Mouse (Mus musculus): ENCODE results near the gene Elac2.

The Elac2 gene

GRCm38 (mm10) chr11:64978720-64979488 lies at the start of gene Elac2:
Elac2 (plus strand) TSS chr11:64979038.
- DNase-seq: peak; percentile 94 to 95

GRCm38 (mm10) chr11:64929130-64929529 lies 49.7 kb upstream of the Elac2 start:
- DNase-seq: no peak

GRCm38 (mm10) chr11:64931060-64931770 lies 47.6 kb upstream of the Elac2 start:
- no peak for DNase-seq

GRCm38 (mm10) chr11:64937226-64937625 lies 41.6 kb upstream of the Elac2 start:
- no peak for DNase-seq

- no peak for DNase-seq
Measured at GRCm38 (mm10) chr11:64941193-64941592, 37.6 kb upstream of the Elac2 start.

GRCm38 (mm10) chr11:64949782-64950181 lies 29.1 kb upstream of the Elac2 start:
- DNase-seq: no peak

- DNase-seq: no peak
Measured at GRCm38 (mm10) chr11:64956962-64957729, 21.7 kb upstream of the Elac2 start.

GRCm38 (mm10) chr11:64962629-64963028 lies 16.2 kb upstream of the Elac2 start:
- DNase-seq: no peak

- DNase-seq: no peak
Measured at GRCm38 (mm10) chr11:64968507-64968906, 10.3 kb upstream of the Elac2 start.

GRCm38 (mm10) chr11:64968939-64969342 lies 9.9 kb upstream of the Elac2 start:
- DNase-seq: no peak

GRCm38 (mm10) chr11:64971471-64971988 lies 7.3 kb upstream of the Elac2 start:
- no peak for DNase-seq

- no peak for DNase-seq
Measured at GRCm38 (mm10) chr11:64972418-64972817, 6.4 kb upstream of the Elac2 start.

- DNase-seq: no peak
Measured at GRCm38 (mm10) chr11:64979489-64979845, 629 bp downstream of the Elac2 start.

GRCm38 (mm10) chr11:64988556-64988955 lies 9.7 kb downstream of the Elac2 start:
- DNase-seq: no peak

- DNase-seq: no peak
Measured at GRCm38 (mm10) chr11:64998439-64998838, 19.6 kb downstream of the Elac2 start.

- DNase-seq: no peak
Measured at GRCm38 (mm10) chr11:64999685-65000084, 20.8 kb downstream of the Elac2 start.

- DNase-seq: no peak
Measured at GRCm38 (mm10) chr11:65001729-65002128, 22.9 kb downstream of the Elac2 start.

GRCm38 (mm10) chr11:65003611-65004010 lies 24.8 kb downstream of the Elac2 start:
- DNase-seq: no peak

GRCm38 (mm10) chr11:65004836-65005235 lies 26.0 kb downstream of the Elac2 start:
- DNase-seq: no peak

GRCm38 (mm10) chr11:65006047-65006446 lies 27.2 kb downstream of the Elac2 start:
- no peak for DNase-seq

- DNase-seq: no peak
Measured at GRCm38 (mm10) chr11:65013906-65014305, 35.1 kb downstream of the Elac2 start.

GRCm38 (mm10) chr11:65016754-65017153 lies 37.9 kb downstream of the Elac2 start:
- DNase-seq: no peak

GRCm38 (mm10) chr11:65020744-65021143 lies 41.9 kb downstream of the Elac2 start:
- DNase-seq: no peak
